Mouse (Mus musculus) T-cell, adult 66 days (primary cell): ENCODE data around the gene Mthfd1. TPM values are rescaled to one million over a fixed set of nuclear protein-coding genes. Genes with fewer than 3 reads are reported as not detected.

ENCODE experiments used
- total RNA-seq, 2 experiments: library from RNA; stranded (reverse); gene quantifications; 3 replicates in 1 of 2; 4 replicates in 1 of 2; pipeline ENCODE4 v1.2.4; 2023

The Mthfd1 gene
- total RNA-seq: 10 to 100 TPM; 57.5 to 60.6 TPM

GRCm38 (mm10) chr12:76254725-76255498 lies at the start of gene Mthfd1:
Mthfd1 (plus strand) TSS chr12:76255298.

GRCm38 (mm10) chr12:76246646-76247045 lies 8.5 kb upstream of the Mthfd1 start, which contains the start of gene Tex21:
Tex21 (minus strand) TSS chr12:76246746.

GRCm38 (mm10) chr12:76324679-76325431 lies 69.8 kb downstream of the Mthfd1 start, which contains the start of gene Akap5:
Akap5 (plus strand) TSS chr12:76324891.

Other genes starting within 250 kb of the Mthfd1 start
- gene Esr2, start 78.0 kb upstream of the Mthfd1 start, total RNA-seq: not detected
- gene Tex21, start 8.6 kb upstream of the Mthfd1 start, total RNA-seq: not detected
- 1 to 10 TPM in 1 of 2 experiments, under 1 TPM in 1; 0.70 to 1.4 TPM for gene Akap5, start 69.6 kb downstream of the Mthfd1 start, total RNA-seq
- gene Zbtb25, start 114.3 kb downstream of the Mthfd1 start, total RNA-seq: 10 to 100 TPM; 50.4 to 57.1 TPM
- 10 to 100 TPM; 15.4 to 17.8 TPM for gene Zbtb1, start 115.0 kb downstream of the Mthfd1 start, total RNA-seq
- 1 to 10 TPM; 1.8 to 2.4 TPM for gene Hspa2, start 148.9 kb downstream of the Mthfd1 start, total RNA-seq
- not detected for gene Ppp1r36, start 162.2 kb downstream of the Mthfd1 start, total RNA-seq